Mouse (Mus musculus) midbrain, postnatal 0 days (tissue): ENCODE measurements around the gene Cadm1. TPM values are rescaled to one million over a fixed set of nuclear protein-coding genes. Genes with fewer than 3 reads are reported as not detected.
A peak's percentile ranks its signal among the peaks of the same experiment; 100 is the strongest.

Experiments
- ATAC-seq: fragments of 200-750 bp; cut with Nextera tagmentation; 2 replicates; pipeline ENCODE4 v1.8.0; 2017; ENCODE audit warnings: moderate number of reproducible peaks, mild to moderate bottlenecking, moderate TSS enrichment, moderate library complexity; ENCODE audit not compliant: low FRiP score
- DNase-seq: peaks from one replicate; pipeline ENCODE4 v3.0.0-alpha.2; 2015; ENCODE audit warnings: low spot score
- H3K27ac ChIP-seq: fragments of 300-500 bp; sonication (generic); 2 replicates; pipeline ENCODE4 v1.5.1; 2014; ENCODE audit warnings: low read depth, mild to moderate bottlenecking, low read length, mixed read lengths
- H3K27me3 ChIP-seq: fragments of 300-500 bp; sonication (generic); 2 replicates; pipeline ENCODE4 v1.6.1; 2014; ENCODE audit warnings: low read length, control low read depth, mixed read lengths; ENCODE audit not compliant: insufficient read depth
- H3K36me3 ChIP-seq: fragments of 300-500 bp; sonication (generic); 2 replicates; pipeline ENCODE4 v1.6.1; 2014; ENCODE audit warnings: low read length, control low read depth, mixed read lengths; ENCODE audit not compliant: insufficient read depth
- H3K4me1 ChIP-seq: fragments of 300-500 bp; sonication (generic); 2 replicates; pipeline ENCODE4 v1.6.1; 2014; ENCODE audit warnings: mild to moderate bottlenecking, control low read depth, antibody characterized with exemption, low read length, mixed read lengths; ENCODE audit not compliant: insufficient read depth
- H3K4me2 ChIP-seq: fragments of 300-500 bp; sonication (generic); 2 replicates; pipeline ENCODE4 v1.6.1; 2014; ENCODE audit warnings: low read depth, mild to moderate bottlenecking, low read length, mixed read lengths; ENCODE audit not compliant: poor library complexity, severe bottlenecking
- H3K4me3 ChIP-seq: fragments of 300-500 bp; sonication (generic); 2 replicates; pipeline ENCODE4 v1.5.1; 2014; ENCODE audit warnings: low read depth, mild to moderate bottlenecking, low read length, moderate library complexity
- H3K9ac ChIP-seq: fragments of 300-500 bp; sonication (generic); replicated peaks from 2 replicates; pipeline ENCODE4 v1.6.1; 2014; ENCODE audit warnings: mild to moderate bottlenecking, low read length, moderate library complexity, mixed read lengths; ENCODE audit not compliant: poor library complexity, severe bottlenecking
- H3K9me3 ChIP-seq: fragments of 300-500 bp; sonication (generic); 2 replicates; pipeline ENCODE4 v1.6.1; 2016; ENCODE audit warnings: low read length, control low read depth
- CTCF ChIP-seq: IDR thresholded peaks from 2 replicates; pipeline ENCODE4 v1.5.1; 2016; ENCODE audit warnings: antibody characterized with exemption, mild to moderate bottlenecking
- WGBS: fragments of 180-500 bp; shearing (Covaris S2); extraction: QIAGEN DNeasy Blood & Tissue Kit; methylation state at CpG from one replicate; pipeline ENCODE4 v1.1.7; 2014; 5-methylcytosine and 5-hydroxymethylcytosine counted together
- polyA plus RNA-seq: library from polyadenylated mRNA; unstranded; fragments of >200 nt; fragmentation: Nextera tagmentation; extraction: Ambion mirVana; gene quantifications from 2 replicates; pipeline ENCODE4 v1.2.1, GENCODE M21; 2015
- total RNA-seq: library from RNA; depleted of rRNA; stranded (reverse); fragments of >200 nt; gene quantifications from 2 replicates; pipeline ENCODE4 v1.2.3, GENCODE M21; 2014

Gene Cadm1
- total and polyA plus RNA-seq, 2 experiments from 2014 or later: 200 to 367 TPM

DNA sequence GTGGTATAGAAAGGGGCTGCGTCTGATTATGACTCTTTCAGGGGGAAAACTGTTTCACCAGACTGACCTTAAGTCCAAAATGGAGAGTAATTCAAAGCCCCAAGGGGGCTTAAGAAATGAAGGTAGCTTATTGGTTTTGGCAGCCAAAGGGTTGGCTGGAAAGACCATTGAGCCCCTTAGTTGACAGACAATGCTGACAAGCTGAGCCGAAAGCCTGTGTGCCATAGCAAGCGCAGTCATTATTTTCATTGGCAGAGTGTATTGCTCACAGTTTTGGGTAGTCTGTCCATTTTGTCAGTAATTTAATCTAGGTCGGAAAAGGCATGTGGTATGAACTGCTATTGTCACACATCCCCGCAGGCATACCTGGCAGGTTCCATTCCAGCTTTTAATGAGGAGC, 56.2 kb downstream of the Cadm1 start:
- H3K4me1 ChIP-seq: peaks cover 9% of the 10 kb centered on the region
- WGBS: 48% methylated on average over 5 of the region's 5 CpGs
- no peak for TF ChIP-seq CTCF
- no peak for ATAC-seq
- no peaks in the 10 kb centered on the region for H3K27me3 ChIP-seq
- H3K9me3 ChIP-seq: no peaks in the 10 kb centered on the region
- H3K9ac ChIP-seq: no peak overlapping the region
- no peak overlapping the region for H3K4me3 ChIP-seq
- no peak overlapping the region for H3K4me2 ChIP-seq
- no peak overlapping the region for H3K27ac ChIP-seq
- DNase-seq: no peak
- no peaks in the 10 kb centered on the region for H3K36me3 ChIP-seq

DNA sequence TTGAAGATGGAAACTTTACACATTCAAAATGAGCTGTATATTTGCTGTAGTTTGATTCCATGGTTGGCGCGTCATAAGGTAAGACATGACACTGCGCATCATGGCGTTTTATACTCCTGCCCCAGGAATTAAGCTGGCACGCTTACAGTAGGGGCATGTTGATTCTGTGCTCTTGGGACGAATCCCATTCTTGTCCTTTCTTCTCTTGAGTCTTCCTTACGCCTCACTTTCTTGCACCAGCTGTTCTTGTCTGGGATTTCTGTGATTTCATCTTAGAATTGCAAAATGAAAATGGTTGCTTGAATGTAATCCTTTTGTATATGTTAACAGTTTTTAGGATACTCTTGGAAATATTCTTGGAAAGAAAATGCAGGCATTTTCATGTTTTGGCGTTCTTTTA, 56.9 kb downstream of the Cadm1 start:
- DNase-seq: no peak
- Histone ChIP-seq H3K4me3 (no peak overlapping the region), H3K9ac (no peak overlapping the region), H3K36me3 (no peaks in the 10 kb centered on the region), H3K4me2 (no peak overlapping the region), H3K27ac (0 out of 2 replicates have a peak overlapping the region, but pooled peaks have one; percentile 43), H3K9me3 (no peaks in the 10 kb centered on the region), H3K27me3 (no peaks in the 10 kb centered on the region), H3K4me1 (peaks cover 9% of the 10 kb centered on the region)
- ATAC-seq: no peak
- no peak for TF ChIP-seq CTCF
- WGBS: 57% methylated on average over 8 of the region's 8 CpGs

DNA sequence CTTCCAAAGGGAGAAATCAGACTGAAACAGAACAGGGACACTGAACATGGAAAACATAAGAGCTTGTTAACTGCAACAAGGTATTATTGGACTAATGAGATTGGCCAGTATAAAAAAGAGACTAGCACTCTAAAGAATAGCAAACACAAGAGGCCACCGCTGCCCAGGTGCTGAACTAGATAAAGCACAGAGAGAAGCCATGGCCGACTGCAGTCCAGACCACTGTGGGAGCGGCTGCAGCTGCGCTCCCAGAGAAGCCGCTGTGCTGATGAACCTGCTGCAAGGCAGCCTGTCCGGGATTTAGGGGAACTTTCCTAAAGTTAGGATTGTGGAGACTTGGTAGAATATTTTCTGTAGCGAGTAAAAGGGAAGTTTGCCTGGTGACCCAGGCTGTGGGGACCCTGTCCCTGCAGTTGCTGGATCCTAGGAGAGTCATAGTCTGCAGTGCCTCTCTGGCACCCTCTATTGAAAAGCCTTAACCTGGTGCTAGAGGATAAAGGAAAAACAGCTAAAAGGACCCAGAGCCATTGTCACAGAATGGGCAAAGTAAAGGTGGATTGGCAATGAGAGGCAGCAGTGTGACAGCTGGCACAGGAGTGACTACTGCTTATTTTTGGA, 57.7 kb downstream of the Cadm1 start:
- H3K9ac ChIP-seq: no peak overlapping the region

DNA sequence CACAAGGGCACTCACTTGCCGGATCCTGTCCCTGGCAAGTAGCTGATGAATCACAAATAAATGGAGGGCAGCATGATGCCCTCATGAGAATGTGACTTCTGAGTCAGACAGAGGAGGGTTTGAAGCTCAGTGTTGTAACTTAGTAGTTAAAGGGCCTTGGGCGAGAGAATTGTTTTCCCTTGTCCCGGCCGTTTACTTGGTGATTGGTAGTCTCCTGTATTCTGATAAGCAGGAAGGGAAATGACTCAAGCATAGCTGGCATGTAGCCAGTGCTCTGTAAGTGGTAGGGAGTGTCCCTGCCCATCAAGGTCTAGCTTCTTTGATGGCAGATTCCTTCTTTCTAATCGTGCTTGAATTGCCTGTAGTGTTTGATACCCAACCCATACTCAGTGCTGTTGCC, 59.9 kb downstream of the Cadm1 start:
- no peak for ATAC-seq
- DNase-seq: no peak
- Histone ChIP-seq H3K27me3 (no peaks in the 10 kb centered on the region), H3K9ac (no peak overlapping the region), H3K9me3 (no peaks in the 10 kb centered on the region), H3K4me3 (no peak overlapping the region), H3K27ac (no peak overlapping the region), H3K36me3 (no peaks in the 10 kb centered on the region), H3K4me2 (no peak overlapping the region), H3K4me1 (peaks cover 4% of the 10 kb centered on the region; the same call in 1 of the 2 replicates)
- WGBS: 73% methylated on average over 5 of the region's 5 CpGs
- no peak for TF ChIP-seq CTCF

More for the DNA sequence above, 57.7 kb downstream of the Cadm1 start:
- DNase-seq (peak; percentile 34), ATAC-seq (no peak)
- H3K36me3 ChIP-seq: no peaks in the 10 kb centered on the region
- H3K4me3 ChIP-seq: no peak overlapping the region
- TF ChIP-seq CTCF: peak; percentile 72
- no peaks in the 10 kb centered on the region for H3K9me3 ChIP-seq
- no peaks in the 10 kb centered on the region for H3K27me3 ChIP-seq
- H3K27ac ChIP-seq: no peak overlapping the region
- WGBS: 50% methylated on average over 7 of the region's 7 CpGs
- peaks cover 9% of the 10 kb centered on the region for H3K4me1 ChIP-seq
- H3K4me2 ChIP-seq: no peak overlapping the region; the same call in 1 of the 2 replicates

DNA sequence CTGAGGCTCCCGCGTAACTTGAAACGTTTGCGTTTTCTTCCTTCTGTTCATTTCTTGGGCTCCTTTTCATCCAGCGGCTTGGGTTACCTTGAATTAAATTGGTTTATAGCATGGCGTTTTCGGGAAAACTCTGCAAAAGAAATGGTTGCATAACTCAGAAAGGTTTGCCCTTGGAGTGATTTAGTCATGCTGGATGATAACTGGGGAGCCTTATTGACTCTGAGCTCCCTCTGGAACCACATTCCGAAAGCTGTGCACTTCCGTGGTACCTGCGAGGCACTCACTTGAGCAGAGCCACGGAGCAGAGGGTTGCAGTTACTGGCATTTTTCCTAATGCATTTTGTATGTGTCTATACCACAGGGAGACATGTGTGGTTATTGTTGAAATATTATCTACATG, 71.6 kb downstream of the Cadm1 start:
- Histone ChIP-seq H3K36me3 (no peaks in the 10 kb centered on the region), H3K27ac (0 out of 2 replicates have a peak overlapping the region, but pooled peaks have one; percentile 7), H3K9ac (no peak overlapping the region), H3K27me3 (no peaks in the 10 kb centered on the region), H3K4me3 (no peak overlapping the region), H3K9me3 (no peaks in the 10 kb centered on the region), H3K4me1 (peaks cover 7% of the 10 kb centered on the region; the same call in 1 of the 2 replicates), H3K4me2 (no peak overlapping the region)
- 47% methylated on average over 11 of the region's 11 CpGs for WGBS
- DNase-seq (no peak), ATAC-seq (no peak)
- no peak for TF ChIP-seq CTCF

DNA sequence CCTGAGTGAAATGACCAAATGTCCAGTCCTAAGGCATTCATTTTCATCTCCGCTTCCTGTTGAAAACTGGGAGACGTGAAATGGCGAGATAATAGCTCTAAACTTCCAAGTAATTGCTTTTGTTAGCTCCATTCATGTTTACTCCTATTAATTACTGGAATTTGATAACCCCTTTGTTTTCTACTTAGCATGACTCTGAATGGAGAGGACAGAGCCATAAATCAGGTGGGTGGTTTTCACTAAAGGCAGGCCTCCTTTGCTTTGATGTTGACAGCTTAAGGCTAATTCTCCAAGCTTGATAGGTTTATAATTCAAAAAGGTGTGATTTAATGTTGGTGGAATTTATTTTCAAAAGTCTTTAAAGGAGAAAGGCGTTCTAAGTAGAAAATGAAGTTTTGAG, 74.0 kb downstream of the Cadm1 start:
- WGBS: 80% methylated on average over 4 of the region's 4 CpGs
- Histone ChIP-seq H3K9ac (no peak overlapping the region), H3K4me2 (no peak overlapping the region), H3K9me3 (no peaks in the 10 kb centered on the region), H3K4me3 (no peak overlapping the region), H3K36me3 (no peaks in the 10 kb centered on the region), H3K4me1 (peaks cover 10% of the 10 kb centered on the region; the same call in 1 of the 2 replicates), H3K27me3 (no peaks in the 10 kb centered on the region), H3K27ac (no peak overlapping the region)
- TF ChIP-seq CTCF: no peak
- no peak for DNase-seq
- no peak for ATAC-seq
